Mouse (Mus musculus): ENCODE results near the gene Tmem81. TPM values are rescaled to one million over a fixed set of nuclear protein-coding genes. Genes with fewer than 3 reads are reported as not detected.
A peak's percentile ranks its signal among the peaks of the same experiment; 100 is the strongest.

The Tmem81 gene
- polyA plus RNA-seq, 1 experiment from 2014 or later: 1.2 TPM

- H3K9me3 ChIP-seq (replicated peaks): no peaks in the 10 kb centered on the region
- no peak for DNase-seq (ENCODE audit: low spot score)
- peaks cover 44% of the 10 kb centered on the region for H3K36me3 ChIP-seq
- no peak overlapping the region for H3K4me3 ChIP-seq
- WGBS: 93% methylated on average over 3 of the region's 3 CpGs
- H3K27ac ChIP-seq (replicated peaks): no peak overlapping the region
- no peaks in the 10 kb centered on the region for H3K27me3 ChIP-seq (ENCODE audit: low read depth, poor library complexity, severe bottlenecking)
- peaks cover 10% of the 10 kb centered on the region for H3K4me1 ChIP-seq
Observed at GRCm38 (mm10) chr1:132483234-132483633, 22.8 kb upstream of the Tmem81 start.

DNA sequence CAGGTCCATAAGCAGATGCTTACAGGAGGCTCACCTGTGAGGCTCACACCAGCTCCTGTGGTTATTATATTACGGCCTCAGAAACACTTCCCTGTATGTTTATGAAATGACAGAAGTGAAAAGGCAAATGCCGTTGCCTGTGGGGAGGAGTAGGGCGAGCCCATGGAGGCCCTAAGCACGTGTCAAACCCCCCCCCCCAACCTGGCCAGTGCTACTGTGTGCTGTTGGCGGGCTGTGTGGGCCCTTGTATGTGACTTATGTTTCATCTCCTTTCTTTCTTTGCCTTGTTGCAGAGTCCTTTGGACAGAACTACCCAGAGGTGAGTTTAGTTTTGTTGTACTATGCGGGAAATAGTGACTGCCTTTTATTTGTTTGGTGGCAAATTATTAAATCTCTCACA is 22.3 kb upstream of the Tmem81 start:
- Histone ChIP-seq H3K27me3 (ENCODE audit: low read depth, poor library complexity, severe bottlenecking) (no peaks in the 10 kb centered on the region), H3K27ac (replicated peaks) (no peak overlapping the region), H3K9me3 (replicated peaks) (no peaks in the 10 kb centered on the region), H3K36me3 (peaks cover 50% of the 10 kb centered on the region), H3K4me1 (peaks cover 5% of the 10 kb centered on the region), H3K4me3 (no peak overlapping the region)
- 91% methylated on average over 6 of the region's 6 CpGs for WGBS
- DNase-seq (ENCODE audit: low spot score): no peak

- no peak overlapping the region for H3K27ac ChIP-seq (replicated peaks)
- DNase-seq (ENCODE audit: low spot score): no peak
- 96% methylated on average over 2 of the region's 2 CpGs for WGBS
- H3K9me3 ChIP-seq (replicated peaks): no peaks in the 10 kb centered on the region
- no peak overlapping the region for H3K4me3 ChIP-seq
- H3K36me3 ChIP-seq: peaks cover 97% of the 10 kb centered on the region
- H3K4me1 ChIP-seq: no peaks in the 10 kb centered on the region
- H3K27me3 ChIP-seq (ENCODE audit: low read depth, poor library complexity, severe bottlenecking): no peaks in the 10 kb centered on the region
Observed at GRCm38 (mm10) chr1:132500535-132500934, 5.5 kb upstream of the Tmem81 start.

GRCm38 (mm10) chr1:132505155-132505554 is 875 bp upstream of the Tmem81 start:
- H3K27ac ChIP-seq (replicated peaks): no peak overlapping the region
- no peak overlapping the region for H3K4me3 ChIP-seq
- no peaks in the 10 kb centered on the region for H3K4me1 ChIP-seq
- H3K27me3 ChIP-seq (ENCODE audit: low read depth, poor library complexity, severe bottlenecking): no peaks in the 10 kb centered on the region
- no peak for DNase-seq (ENCODE audit: low spot score)
- WGBS: 90% methylated on average over 5 of the region's 5 CpGs
- no peaks in the 10 kb centered on the region for H3K9me3 ChIP-seq (replicated peaks)
- H3K36me3 ChIP-seq: peaks cover 86% of the 10 kb centered on the region

- H3K4me1 ChIP-seq: peaks cover 3% of the 10 kb centered on the region; the same call in 1 of the 2 replicates
- H3K27me3 ChIP-seq (ENCODE audit: low read depth, poor library complexity, severe bottlenecking): no peaks in the 10 kb centered on the region
- DNase-seq (ENCODE audit: low spot score): no peak
- peaks cover 71% of the 10 kb centered on the region for H3K36me3 ChIP-seq
- WGBS: 93% methylated on average over 7 of the region's 7 CpGs
- no peak overlapping the region for H3K27ac ChIP-seq (replicated peaks)
- H3K9me3 ChIP-seq (replicated peaks): no peaks in the 10 kb centered on the region
- no peak overlapping the region for H3K4me3 ChIP-seq
Observed at GRCm38 (mm10) chr1:132506656-132507055, 626 bp downstream of the Tmem81 start.

- no peak overlapping the region for H3K27ac ChIP-seq (replicated peaks)
- WGBS: 91% methylated on average over 5 of the region's 5 CpGs
- no peak for DNase-seq (ENCODE audit: low spot score)
Observed at GRCm38 (mm10) chr1:132509771-132510170, 3.7 kb downstream of the Tmem81 start.

DNA sequence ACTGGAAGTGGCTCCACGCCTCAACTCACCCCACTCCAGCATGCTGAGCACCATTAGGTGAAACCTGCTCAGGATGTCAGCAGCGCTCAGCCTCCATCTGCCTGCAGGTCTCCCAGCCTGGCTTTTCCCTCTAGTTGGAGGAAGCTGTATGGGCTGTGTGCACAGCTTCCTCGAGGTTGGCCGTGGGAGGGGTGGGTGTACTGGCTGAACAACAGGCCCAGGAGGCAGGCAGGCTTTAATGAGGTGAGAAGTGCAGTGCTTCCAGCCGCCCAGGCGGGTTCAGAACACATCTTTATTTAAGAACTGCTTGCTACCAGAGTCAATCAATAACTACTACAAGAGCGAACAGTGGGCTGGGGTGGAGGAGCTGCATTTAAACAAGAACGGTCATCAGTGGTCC is 5.5 kb downstream of the Tmem81 start:
- Histone ChIP-seq H3K36me3 (peaks cover 22% of the 10 kb centered on the region), H3K9me3 (replicated peaks) (no peaks in the 10 kb centered on the region), H3K27me3 (ENCODE audit: low read depth, poor library complexity, severe bottlenecking) (no peaks in the 10 kb centered on the region), H3K27ac (replicated peaks) (no peak overlapping the region), H3K4me3 (no peak overlapping the region), H3K4me1 (peaks cover 5% of the 10 kb centered on the region; the same call in 1 of the 2 replicates)
- 70% methylated on average over 8 of the region's 8 CpGs for WGBS
- DNase-seq (ENCODE audit: low spot score): no peak

More at GRCm38 (mm10) chr1:132509771-132510170, 3.7 kb downstream of the Tmem81 start:
- Histone ChIP-seq H3K9me3 (replicated peaks) (no peaks in the 10 kb centered on the region), H3K4me1 (peaks cover 5% of the 10 kb centered on the region; the same call in 1 of the 2 replicates), H3K27me3 (ENCODE audit: low read depth, poor library complexity, severe bottlenecking) (no peaks in the 10 kb centered on the region), H3K36me3 (peaks cover 40% of the 10 kb centered on the region), H3K4me3 (no peak overlapping the region)

GRCm38 (mm10) chr1:132512106-132512505 is 6.1 kb downstream of the Tmem81 start:
- Histone ChIP-seq H3K4me1 (peaks cover 5% of the 10 kb centered on the region; the same call in 1 of the 2 replicates), H3K27ac (replicated peaks) (no peak overlapping the region), H3K27me3 (ENCODE audit: low read depth, poor library complexity, severe bottlenecking) (no peaks in the 10 kb centered on the region), H3K9me3 (replicated peaks) (no peaks in the 10 kb centered on the region), H3K4me3 (no peak overlapping the region), H3K36me3 (peaks cover 16% of the 10 kb centered on the region)
- no peak for DNase-seq (ENCODE audit: low spot score)
- 80% methylated on average over 8 of the region's 8 CpGs for WGBS

- no peaks in the 10 kb centered on the region for H3K27me3 ChIP-seq (ENCODE audit: low read depth, poor library complexity, severe bottlenecking)
- 90% methylated on average over 12 of the region's 12 CpGs for WGBS
- no peak overlapping the region for H3K27ac ChIP-seq (replicated peaks)
- no peak for DNase-seq (ENCODE audit: low spot score)
- H3K36me3 ChIP-seq: peaks cover 9% of the 10 kb centered on the region; the same call in 1 of the 2 replicates
- no peaks in the 10 kb centered on the region for H3K9me3 ChIP-seq (replicated peaks)
- H3K4me3 ChIP-seq: no peak overlapping the region
- peaks cover 9% of the 10 kb centered on the region for H3K4me1 ChIP-seq
Observed at GRCm38 (mm10) chr1:132515339-132515738, 9.3 kb downstream of the Tmem81 start.

- no peaks in the 10 kb centered on the region for H3K9me3 ChIP-seq (replicated peaks)
- WGBS: 96% methylated on average over 11 of the region's 11 CpGs
- H3K27me3 ChIP-seq (ENCODE audit: low read depth, poor library complexity, severe bottlenecking): peaks cover 2% of the 10 kb centered on the region; the same call in 1 of the 2 replicates
- H3K27ac ChIP-seq (replicated peaks): no peak overlapping the region
- DNase-seq (ENCODE audit: low spot score): no peak
- peaks cover 9% of the 10 kb centered on the region; the same call in 1 of the 2 replicates for H3K36me3 ChIP-seq
- H3K4me3 ChIP-seq: no peak overlapping the region
- peaks cover 20% of the 10 kb centered on the region for H3K4me1 ChIP-seq
Observed at GRCm38 (mm10) chr1:132516776-132517175, 10.7 kb downstream of the Tmem81 start.

- H3K27me3 ChIP-seq (ENCODE audit: low read depth, poor library complexity, severe bottlenecking): peaks cover 7% of the 10 kb centered on the region; the same call in 1 of the 2 replicates
- no peak for DNase-seq (ENCODE audit: low spot score)
- no peak overlapping the region for H3K27ac ChIP-seq (replicated peaks)
- WGBS: 90% methylated on average over 18 of the region's 18 CpGs
- H3K4me3 ChIP-seq: no peak overlapping the region
- peaks cover 15% of the 10 kb centered on the region; the same call in 1 of the 2 replicates for H3K36me3 ChIP-seq
- H3K9me3 ChIP-seq (replicated peaks): no peaks in the 10 kb centered on the region
- H3K4me1 ChIP-seq: peaks cover 20% of the 10 kb centered on the region
Observed at GRCm38 (mm10) chr1:132518621-132519020, 12.6 kb downstream of the Tmem81 start.

GRCm38 (mm10) chr1:132519734-132520133 is 13.7 kb downstream of the Tmem81 start:
- Histone ChIP-seq H3K36me3 (peaks cover 17% of the 10 kb centered on the region; the same call in 1 of the 2 replicates), H3K4me1 (peaks cover 18% of the 10 kb centered on the region), H3K27ac (replicated peaks) (no peak overlapping the region), H3K9me3 (replicated peaks) (no peaks in the 10 kb centered on the region), H3K4me3 (no peak overlapping the region), H3K27me3 (ENCODE audit: low read depth, poor library complexity, severe bottlenecking) (peaks cover 7% of the 10 kb centered on the region; the same call in 1 of the 2 replicates)
- DNase-seq (ENCODE audit: low spot score): no peak
- WGBS: 90% methylated on average over 11 of the region's 11 CpGs

GRCm38 (mm10) chr1:132520764-132521163 is 14.7 kb downstream of the Tmem81 start:
- Histone ChIP-seq H3K27me3 (ENCODE audit: low read depth, poor library complexity, severe bottlenecking) (peaks cover 14% of the 10 kb centered on the region), H3K36me3 (peaks cover 17% of the 10 kb centered on the region; the same call in 1 of the 2 replicates), H3K4me1 (peaks cover 22% of the 10 kb centered on the region), H3K4me3 (no peak overlapping the region), H3K9me3 (replicated peaks) (no peaks in the 10 kb centered on the region), H3K27ac (replicated peaks) (peak overlapping the region; percentile 52; the same call in 1 of the 2 replicates)
- 13% methylated on average over 5 of the region's 6 CpGs for WGBS
- peak; percentile 51 for DNase-seq (ENCODE audit: low spot score)
